Mouse (Mus musculus): ENCODE measurements around the gene Epha1. TPM values are rescaled to one million over a fixed set of nuclear protein-coding genes. Genes with fewer than 3 reads are reported as not detected.

The Epha1 gene
- 0.95 and 1.3 TPM in 2 replicates for polyA plus RNA-seq (2015; fragmentation: Nextera tagmentation; extraction: Ambion mirVana)

DNA sequence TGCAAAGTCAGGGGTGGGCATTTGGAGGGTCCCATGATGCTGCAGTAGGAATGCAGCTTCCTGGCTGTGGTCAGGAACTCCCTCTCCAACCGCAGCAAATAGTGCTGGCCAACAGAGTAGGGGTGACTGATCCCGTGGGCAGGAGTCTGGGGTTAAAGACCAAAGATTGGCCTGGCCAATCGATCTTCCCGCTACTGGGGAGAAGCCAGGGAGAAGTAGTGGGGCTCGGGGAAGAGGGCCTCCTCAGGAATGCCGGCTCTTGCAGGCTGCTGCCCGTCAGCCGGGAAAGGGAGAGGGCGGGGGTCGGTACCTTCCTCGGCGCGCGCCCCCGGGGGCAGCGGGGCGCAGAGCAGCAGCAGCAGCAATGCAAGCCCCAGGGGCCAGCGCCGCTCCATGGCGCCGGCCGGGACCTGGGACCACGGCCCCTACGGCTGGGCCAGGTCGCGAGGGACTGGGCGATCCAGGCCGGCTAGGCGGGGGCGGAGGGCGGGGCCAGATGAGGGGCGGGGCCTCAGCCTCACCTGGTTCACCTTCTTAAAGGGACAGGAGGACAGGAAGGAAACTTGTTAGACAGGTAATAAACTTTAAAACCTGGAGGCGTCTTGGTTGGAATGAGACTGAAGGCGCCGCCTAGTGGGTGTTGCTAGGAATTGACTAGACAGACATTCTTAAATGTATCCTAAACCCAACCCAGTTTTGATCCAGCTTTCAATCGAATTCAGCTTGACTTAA, at the start of gene Epha1:
Gene Epha1, minus strand, starts transcription at position 453 of the 732 bp plus-strand sequence.

DNA sequence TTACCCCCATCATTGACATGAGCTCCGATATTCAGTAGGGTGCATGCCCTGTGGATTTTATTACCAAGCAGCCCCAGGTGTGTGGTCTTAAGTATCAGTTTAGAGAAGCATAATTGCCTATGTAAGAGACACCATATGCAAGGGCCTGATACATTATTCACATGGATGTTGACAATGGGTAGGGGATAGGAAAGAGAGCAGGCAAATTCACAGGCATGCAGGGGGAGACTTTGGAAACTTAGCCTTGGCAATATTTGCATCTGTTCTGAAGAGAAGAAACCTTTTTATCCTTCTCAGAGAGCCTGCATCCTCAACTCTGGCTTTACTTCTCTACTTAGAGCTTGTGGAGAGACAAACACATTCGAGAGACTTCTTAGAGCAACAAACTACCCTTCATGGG, 32.1 kb upstream of the Epha1 start, which contains the start of gene Tas2r135:
Gene Tas2r135, plus strand, starts transcription at position 301 of the 400 bp plus-strand sequence.

DNA sequence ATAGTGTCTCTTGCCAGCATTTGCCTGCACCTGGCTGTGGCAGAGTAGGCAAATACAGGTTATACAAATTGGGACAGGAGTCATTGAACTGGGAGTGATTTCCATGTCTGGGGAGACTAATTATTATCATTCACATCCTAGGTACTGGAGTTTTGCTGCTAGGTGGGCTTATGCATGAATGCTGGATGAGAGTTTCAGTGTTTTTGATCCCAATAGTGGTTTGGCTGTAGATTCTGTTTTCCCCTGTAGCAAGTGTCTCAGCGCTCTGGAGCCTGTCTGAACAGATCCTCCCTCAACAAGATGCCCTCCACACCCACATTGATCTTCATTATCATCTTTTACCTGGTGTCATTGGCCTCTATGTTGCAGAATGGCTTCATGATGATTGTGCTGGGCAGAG, 26.9 kb upstream of the Epha1 start, which contains the start of gene Tas2r143:
Gene Tas2r143, plus strand, starts transcription at position 301 of the 400 bp plus-strand sequence.

DNA sequence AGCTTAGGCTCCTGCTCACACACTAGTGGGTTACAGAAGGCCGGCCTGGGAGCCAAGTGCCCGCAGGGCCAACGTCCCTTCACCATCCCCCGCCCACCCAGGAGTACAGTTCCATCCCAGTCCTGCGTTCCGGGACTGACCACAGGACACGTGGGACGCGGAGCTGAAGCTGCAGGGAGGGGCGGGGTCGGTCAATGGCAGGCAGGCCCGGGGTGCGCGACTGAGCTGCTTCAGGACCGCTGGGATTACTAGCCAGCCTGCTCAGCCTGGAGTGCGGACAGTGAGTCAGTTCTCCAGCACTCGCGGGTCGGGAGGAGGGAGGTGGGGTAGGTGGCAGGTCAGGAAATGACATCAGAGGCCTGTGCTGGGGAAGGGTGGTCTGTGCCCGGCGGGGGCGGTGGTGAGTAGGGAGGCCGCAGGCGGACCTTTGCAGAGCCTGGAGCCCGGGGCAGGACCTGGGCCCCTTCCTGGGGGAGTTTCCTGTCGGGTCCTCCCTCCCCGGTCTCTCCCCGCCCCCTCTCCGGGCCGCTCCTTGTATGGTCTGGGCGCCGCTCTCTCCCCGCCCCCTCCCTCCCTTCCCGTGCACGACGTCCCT, 23.5 kb downstream of the Epha1 start, which contains the start of gene Zyx:
Gene Zyx, plus strand, starts transcription at position 205 of the 595 bp plus-strand sequence.

DNA sequence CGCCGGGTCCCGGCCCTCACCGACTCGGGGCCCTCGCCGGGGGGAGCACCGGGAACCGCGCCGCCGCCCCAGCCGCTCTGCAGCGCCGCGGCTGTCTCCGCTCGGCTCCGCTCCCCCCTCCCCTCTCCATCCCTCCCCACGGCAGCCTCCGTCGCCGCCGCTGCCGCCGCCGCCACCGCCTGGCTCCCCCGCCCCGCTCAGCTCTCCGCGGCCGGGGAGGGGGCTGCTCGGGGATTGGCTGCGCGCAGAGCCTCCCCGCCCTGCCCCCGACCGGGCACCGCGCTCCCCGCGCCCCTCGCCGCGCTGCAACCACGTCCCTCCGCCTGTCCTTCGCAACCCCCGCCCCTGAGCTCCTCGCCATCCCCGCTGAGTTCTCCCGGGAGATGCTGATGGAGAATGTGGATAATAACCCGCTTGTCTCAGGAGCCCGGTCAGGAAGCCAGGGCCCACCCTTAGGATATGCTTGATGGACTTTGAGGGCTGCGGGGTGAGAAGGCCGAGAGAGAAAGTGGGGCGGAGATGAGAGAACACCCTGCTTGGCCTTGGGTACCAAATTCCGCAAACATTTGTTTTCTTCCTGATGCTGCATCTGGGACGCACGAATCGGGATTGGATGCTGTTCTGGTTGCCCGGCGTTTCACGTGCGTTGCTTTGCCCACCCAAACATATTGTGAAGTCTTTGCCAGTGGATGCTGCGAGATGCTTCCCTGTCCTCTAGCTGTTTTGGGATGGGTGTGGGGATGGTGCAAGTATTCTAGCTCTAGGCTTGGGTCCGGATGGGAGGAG, 48.4 kb downstream of the Epha1 start, which contains the start of gene Fam131b:
Gene Fam131b, minus strand, starts transcription at position 162 of the 786 bp plus-strand sequence.

Other genes with a start within 250 kb of the Epha1 start
- gene Tas2r139, start 232.3 kb downstream of the Epha1 start, polyA plus RNA-seq (2015; fragmentation: Nextera tagmentation; extraction: Ambion mirVana): not detected in 2 replicates
- gene Tas2r144, start 157.9 kb downstream of the Epha1 start, polyA plus RNA-seq (2015; fragmentation: Nextera tagmentation; extraction: Ambion mirVana): not detected in 2 replicates
- gene Gstk1, start 127.3 kb downstream of the Epha1 start, polyA plus RNA-seq (2015; fragmentation: Nextera tagmentation; extraction: Ambion mirVana): 3.7 and 5.2 TPM in 2 replicates
- 0.22 TPM in 1 of 2 replicates, not detected in the other for gene Tmem139, start 111.3 kb downstream of the Epha1 start, polyA plus RNA-seq (2015; fragmentation: Nextera tagmentation; extraction: Ambion mirVana)
- gene Casp2, start 108.3 kb downstream of the Epha1 start, polyA plus RNA-seq (2015; fragmentation: Nextera tagmentation; extraction: Ambion mirVana): 31.6 and 34.9 TPM in 2 replicates
- gene Clcn1, start 86.6 kb downstream of the Epha1 start, polyA plus RNA-seq (2015; fragmentation: Nextera tagmentation; extraction: Ambion mirVana): 0.07 and 0.10 TPM in 2 replicates
- 0.04 and 0.06 TPM in 2 replicates for gene Fam131b, start 48.6 kb downstream of the Epha1 start, polyA plus RNA-seq (2015; fragmentation: Nextera tagmentation; extraction: Ambion mirVana)
- gene Zyx, start 23.6 kb downstream of the Epha1 start, polyA plus RNA-seq (2015; fragmentation: Nextera tagmentation; extraction: Ambion mirVana): 67.2 and 85.7 TPM in 2 replicates
- not detected in 2 replicates for gene Tas2r143, start 27.0 kb upstream of the Epha1 start, polyA plus RNA-seq (2015; fragmentation: Nextera tagmentation; extraction: Ambion mirVana)
- 0.14 TPM in 1 of 2 replicates, not detected in the other for gene Tas2r135, start 32.2 kb upstream of the Epha1 start, polyA plus RNA-seq (2015; fragmentation: Nextera tagmentation; extraction: Ambion mirVana)
- not detected in 2 replicates for gene Tas2r126, start 61.3 kb upstream of the Epha1 start, polyA plus RNA-seq (2015; fragmentation: Nextera tagmentation; extraction: Ambion mirVana)
- gene Olfr458, start 91.9 kb upstream of the Epha1 start, polyA plus RNA-seq (2015; fragmentation: Nextera tagmentation; extraction: Ambion mirVana): 0.07 and 0.08 TPM in 2 replicates
- gene Olfr457, start 103.1 kb upstream of the Epha1 start, polyA plus RNA-seq (2015; fragmentation: Nextera tagmentation; extraction: Ambion mirVana): 0.05 TPM in 1 of 2 replicates, not detected in the other
- 0.12 and 0.16 TPM in 2 replicates for gene Olfr456, start 113.9 kb upstream of the Epha1 start, polyA plus RNA-seq (2015; fragmentation: Nextera tagmentation; extraction: Ambion mirVana)
- gene Olfr455, start 174.3 kb upstream of the Epha1 start, polyA plus RNA-seq (2015; fragmentation: Nextera tagmentation; extraction: Ambion mirVana): 0.11 TPM in 1 of 2 replicates, not detected in the other
- not detected in 2 replicates for gene Tcaf3, start 224.4 kb upstream of the Epha1 start, polyA plus RNA-seq (2015; fragmentation: Nextera tagmentation; extraction: Ambion mirVana)